Mouse (Mus musculus): ENCODE data around the gene Gm48552.

Gm48552 gene

GRCm38 (mm10) chr10:81387716-81388115, 1.1 kb upstream of the Gm48552 start:
- no peak for DNase-seq (ENCODE audit: low read depth)

GRCm38 (mm10) chr10:81389373-81389772, 568 bp downstream of the Gm48552 start:
- no peak for DNase-seq (ENCODE audit: low read depth)

- peak; percentile 79 for DNase-seq (ENCODE audit: low read depth)
Measured at GRCm38 (mm10) chr10:81389801-81390677, 1.2 kb downstream of the Gm48552 start.

DNA sequence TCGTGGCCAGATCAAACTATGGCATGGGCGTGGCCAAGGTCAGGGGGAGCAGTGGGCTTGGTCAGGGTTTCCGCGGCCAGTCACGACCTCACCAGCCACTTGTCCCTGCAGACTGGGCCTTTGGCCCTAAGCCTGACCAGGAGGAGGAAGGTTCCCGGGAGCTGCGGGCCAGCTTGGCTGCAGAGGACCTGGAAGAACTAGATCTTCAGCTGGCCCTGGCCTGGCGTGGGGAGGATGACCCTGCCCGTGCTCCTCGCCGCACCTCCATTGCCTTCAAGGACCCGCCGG, 1.8 kb downstream of the Gm48552 start:
- DNase-seq (ENCODE audit: low read depth): no peak

GRCm38 (mm10) chr10:81392270-81392669, 3.5 kb downstream of the Gm48552 start:
- no peak for DNase-seq (ENCODE audit: low read depth)

DNA sequence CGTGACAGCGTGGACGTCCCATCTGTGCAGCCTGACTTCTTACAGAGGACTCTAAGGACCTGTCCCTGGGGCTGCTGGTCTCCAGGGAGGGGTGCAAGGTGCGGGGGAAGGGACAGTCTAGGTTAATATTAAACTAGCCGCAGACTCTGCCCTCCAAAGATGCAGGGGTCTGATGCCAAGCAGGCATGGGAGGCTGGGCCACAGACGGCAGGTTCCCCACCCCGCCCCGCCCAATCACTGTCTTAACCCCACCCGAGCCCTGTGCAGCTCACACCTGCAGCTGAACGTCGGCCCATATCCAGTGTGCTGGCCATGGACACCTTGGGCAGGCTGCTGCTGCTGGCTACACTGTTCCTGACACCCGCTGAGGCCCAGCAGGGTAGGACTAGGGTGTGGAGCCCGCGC, 4.0 kb downstream of the Gm48552 start, which contains the start of gene Smim24:
TSS of gene Smim24 (plus strand) at position 271 of the 405 bp plus-strand sequence.
- DNase-seq (ENCODE audit: low read depth): no peak

DNA sequence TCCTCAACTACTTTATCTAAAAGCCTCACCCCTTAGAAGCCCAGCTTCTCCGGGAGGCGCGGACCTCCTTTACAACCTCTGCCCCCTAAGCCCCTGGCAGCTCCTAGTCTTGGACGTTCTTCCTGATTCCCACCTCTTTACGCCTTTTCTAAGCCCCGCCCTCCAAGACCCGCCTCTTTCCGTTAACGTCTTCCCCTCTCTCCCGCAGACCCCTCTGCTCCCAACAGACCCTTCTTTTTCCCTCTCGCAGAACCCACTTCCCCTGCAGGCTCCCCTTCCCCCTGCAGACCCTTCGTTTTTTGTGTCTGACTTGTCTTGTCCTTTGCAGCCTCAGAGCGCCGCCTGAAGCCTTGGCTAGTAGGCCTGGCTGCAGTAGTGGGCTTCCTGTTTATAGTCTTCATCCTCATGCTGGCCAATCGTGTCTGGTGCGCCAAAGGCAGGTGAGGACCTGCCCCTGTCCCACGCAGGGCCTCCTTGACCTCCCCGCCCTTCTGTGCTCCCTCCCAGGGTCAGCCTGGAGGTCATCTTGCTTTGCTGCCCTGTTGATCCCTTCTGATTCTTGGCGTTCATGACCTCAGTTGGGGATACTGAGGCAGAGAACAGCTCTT, 4.8 kb downstream of the Gm48552 start:
- DNase-seq (ENCODE audit: low read depth): no peak

DNA sequence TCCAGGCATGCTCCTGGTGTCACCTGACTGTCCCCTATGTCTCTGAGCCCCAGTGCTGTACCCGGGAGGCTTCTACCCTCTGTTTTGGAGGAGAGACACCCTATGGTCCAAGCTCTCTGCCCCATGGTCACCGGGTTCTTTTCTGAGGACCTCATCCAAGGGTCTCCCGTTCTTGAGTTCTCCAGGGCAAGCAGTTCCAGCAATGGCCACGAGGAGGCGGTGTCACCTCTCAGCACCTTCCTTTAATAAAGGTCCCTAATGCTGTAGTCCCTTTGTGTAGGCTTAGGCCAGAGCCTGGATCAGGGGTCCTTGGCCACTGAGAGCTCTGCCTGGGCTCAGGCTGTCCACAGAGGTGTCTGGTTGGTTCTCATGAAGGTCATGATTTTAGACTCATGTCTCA, 6.3 kb downstream of the Gm48552 start:
- peak; percentile 87 for DNase-seq (ENCODE audit: low read depth)

- DNase-seq (ENCODE audit: low read depth): no peak
Measured at GRCm38 (mm10) chr10:81395865-81396264, 7.1 kb downstream of the Gm48552 start.

DNA sequence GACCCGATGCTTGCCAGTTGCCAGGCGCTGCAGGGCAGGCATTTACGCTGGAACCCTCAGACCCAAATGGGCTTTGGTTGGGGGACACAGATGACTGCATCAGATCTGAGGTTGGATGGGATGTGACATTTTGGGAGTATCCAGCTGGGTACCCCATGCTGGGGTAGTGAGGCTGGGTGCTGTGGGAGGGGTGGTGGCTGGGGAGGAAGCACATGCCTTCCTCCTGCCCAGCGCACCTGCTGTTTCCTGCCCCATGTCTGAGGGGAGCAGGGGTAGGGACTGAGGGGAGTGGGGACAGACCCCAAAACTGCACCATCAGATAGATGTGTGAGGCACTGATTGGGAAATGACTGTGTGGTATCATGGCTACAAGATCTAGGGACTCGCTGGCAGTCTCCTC, 7.9 kb downstream of the Gm48552 start:
- no peak for DNase-seq (ENCODE audit: low read depth)

- DNase-seq (ENCODE audit: low read depth): no peak
Measured at GRCm38 (mm10) chr10:81399296-81399695, 10.5 kb downstream of the Gm48552 start.

DNA sequence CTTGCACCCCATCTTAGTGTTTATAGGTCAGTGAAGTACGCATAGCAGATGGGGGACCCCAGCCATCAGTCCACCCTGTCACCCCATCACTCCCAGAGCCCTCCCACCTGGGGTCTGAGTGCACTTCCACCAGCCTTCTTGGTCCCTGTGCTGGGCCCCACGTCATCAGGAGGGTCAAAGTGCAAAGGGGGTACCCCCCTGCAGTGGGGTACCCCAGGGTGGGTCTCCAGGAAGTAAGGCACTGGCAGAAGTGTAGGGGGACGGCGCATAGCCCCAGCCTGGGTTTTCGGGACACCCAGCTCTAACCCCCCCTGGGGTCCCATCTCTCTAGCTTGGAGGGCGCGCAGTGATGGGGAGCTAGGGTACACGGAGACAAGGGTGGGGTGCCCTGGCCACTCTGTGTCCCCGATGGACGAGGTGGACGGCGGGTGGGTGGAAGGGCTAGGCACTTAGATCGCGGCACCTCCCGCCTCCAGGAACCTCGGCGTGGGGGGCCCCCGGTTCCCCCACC, 11.0 kb downstream of the Gm48552 start:
- DNase-seq (ENCODE audit: low read depth): no peak

- no peak for DNase-seq (ENCODE audit: low read depth)
Measured at GRCm38 (mm10) chr10:81400371-81401204, 11.8 kb downstream of the Gm48552 start.

- DNase-seq (ENCODE audit: low read depth): no peak
Measured at GRCm38 (mm10) chr10:81401205-81401520, 12.4 kb downstream of the Gm48552 start.

- DNase-seq (ENCODE audit: low read depth): no peak
Measured at GRCm38 (mm10) chr10:81401521-81402226, 12.9 kb downstream of the Gm48552 start.

- no peak for DNase-seq (ENCODE audit: low read depth)
Measured at GRCm38 (mm10) chr10:81402227-81402765, 13.5 kb downstream of the Gm48552 start.

- no peak for DNase-seq (ENCODE audit: low read depth)
Measured at GRCm38 (mm10) chr10:81403511-81403910, 14.7 kb downstream of the Gm48552 start.

- no peak for DNase-seq (ENCODE audit: low read depth)
Measured at GRCm38 (mm10) chr10:81404082-81404481, 15.3 kb downstream of the Gm48552 start.

DNA sequence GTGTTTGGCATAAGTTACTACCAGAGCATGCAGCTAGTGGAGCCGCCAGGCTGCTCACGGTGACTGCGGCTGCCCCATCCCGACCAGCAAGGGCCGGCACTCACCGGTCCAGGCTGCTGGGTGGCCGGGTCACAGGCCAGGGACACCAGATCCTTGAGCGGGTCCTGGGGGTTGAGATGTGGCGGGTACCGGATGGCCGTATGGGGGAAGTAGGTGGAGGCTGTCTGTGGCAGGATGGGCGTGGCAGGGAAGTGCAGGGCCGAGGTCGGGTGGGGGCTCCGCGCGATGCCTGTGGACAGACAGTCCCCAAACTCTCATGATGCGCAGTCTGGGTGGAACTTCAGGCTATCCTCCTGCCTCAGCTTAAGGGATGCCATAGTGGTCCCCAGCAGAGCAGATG, 15.9 kb downstream of the Gm48552 start:
- no peak for DNase-seq (ENCODE audit: low read depth)

DNA sequence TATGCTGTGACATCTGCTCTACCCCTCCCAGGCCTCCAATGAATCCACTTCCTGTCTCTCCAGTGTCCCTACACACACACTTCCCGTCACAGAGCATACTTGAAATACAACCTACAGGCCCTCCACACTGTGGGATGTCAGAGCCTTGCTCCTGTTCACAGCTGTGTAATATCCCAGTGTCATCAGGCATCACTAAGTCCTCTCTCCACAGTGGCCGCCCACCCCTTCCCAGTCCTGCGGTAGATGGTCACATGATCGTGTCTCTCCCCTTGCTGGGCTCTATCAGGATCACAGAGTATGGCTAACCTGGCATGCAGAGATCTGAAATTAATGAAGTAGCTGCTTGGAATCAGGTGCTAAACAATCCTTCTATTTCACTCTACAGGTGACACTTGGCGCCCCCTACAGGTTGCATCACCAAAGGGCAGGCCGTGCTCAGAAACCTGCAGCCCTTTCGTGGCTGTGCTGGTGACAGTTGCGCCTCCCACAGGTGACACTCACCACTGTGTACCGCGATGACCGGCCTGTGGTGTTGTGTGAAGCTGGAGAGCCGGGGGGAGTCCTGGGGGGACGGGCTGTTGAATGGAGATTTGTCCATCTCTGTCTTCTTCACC, 16.9 kb downstream of the Gm48552 start:
- DNase-seq (ENCODE audit: low read depth): peak; percentile 82
